Mouse (Mus musculus): ENCODE measurements around the gene Ank.

Gene Ank

DNA sequence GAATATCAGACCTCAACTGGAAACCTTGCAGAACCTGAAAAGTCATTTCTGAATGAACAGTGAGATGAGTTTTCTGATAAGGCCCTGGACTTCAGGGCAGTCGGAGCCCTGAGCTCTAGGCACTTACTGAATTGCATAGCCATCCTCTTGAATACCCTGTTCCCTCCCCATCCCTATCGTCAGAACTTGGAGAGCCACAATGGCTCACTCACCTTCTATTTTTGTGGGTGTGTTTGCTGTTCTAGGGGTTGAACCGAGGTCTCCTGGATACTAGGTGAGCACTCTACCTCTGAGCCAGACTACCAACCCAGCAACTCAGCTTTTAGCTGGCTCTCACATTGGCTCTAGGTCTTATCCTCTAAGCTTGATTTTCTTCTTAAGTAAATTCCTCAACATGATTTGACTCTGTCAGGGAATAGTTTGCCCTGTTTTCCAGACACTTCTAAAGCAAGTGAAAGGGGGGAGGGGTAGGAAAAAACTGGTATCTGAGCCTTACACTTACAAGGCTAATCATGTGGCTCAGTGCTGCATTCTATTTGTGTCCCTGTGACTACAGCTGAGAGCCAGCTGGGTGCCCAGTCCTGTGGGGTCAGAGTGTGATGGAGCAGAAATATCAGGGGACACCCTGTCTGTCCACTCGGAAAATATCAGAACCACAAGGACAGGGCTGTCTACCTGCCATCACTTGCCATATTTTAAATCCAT lies 71.2 kb downstream of the Ank start:
- no peak for DNase-seq (ENCODE audit: low read depth, low spot score)

DNA sequence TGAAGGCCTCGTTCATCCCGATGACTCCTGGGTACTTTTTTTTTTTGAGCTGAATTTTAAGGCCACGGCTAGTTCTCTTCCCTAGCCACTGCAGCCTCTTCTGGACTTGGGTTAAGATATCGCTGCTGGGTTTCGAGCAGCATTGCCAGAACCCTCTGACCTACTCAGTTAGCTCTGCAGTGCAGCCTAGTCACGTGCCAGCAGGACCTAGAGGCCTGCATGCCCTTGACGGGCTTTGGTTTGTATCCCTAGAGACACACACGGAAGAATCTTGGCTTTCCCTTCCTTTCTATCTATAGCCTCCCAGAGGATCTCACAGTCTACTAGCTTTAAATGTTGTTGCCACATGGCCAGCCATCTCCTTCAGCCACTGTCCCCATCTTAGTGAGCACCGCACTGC lies 73.3 kb downstream of the Ank start:
- DNase-seq (ENCODE audit: low read depth, low spot score), result no peak

DNA sequence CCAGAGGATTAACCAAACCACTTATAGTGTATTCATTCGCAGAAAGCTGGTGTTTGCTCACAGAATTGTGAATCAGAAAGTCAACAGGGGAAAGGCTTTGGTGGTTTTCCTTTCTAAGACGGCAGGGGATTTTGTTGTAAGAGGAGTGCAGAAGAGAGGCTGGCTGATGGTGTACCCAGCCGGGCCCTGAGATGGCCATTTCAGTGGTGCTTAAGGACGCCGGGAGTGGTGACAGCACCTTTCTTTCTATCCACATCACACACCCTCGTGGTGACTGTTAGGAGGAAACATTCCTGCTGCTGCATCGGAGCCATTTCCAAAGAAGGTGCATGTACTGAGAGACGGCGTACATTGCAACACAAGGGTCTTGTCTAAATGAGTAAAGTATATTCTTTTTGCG lies 78.7 kb downstream of the Ank start:
- no peak for DNase-seq (ENCODE audit: low read depth, low spot score)

DNA sequence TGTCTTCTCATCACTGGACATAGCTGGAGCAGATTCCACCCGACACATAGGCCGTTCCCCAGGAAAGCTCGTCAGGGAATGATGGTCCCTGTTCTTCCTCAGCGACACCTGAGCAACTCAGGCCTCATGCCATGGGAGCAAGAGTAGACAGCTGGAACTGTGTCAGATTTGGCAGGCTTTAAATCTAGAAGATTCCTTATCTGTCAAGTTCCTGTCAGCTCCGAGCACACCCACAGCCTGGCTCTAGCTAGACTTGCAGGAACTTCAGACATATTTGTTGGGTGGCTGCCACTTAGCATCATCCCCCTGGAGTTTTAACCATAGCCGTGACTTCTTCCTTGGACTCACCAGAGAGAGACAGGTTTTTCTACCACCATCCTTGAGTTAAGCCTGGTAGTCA lies 81.6 kb downstream of the Ank start:
- DNase-seq (ENCODE audit: low read depth, low spot score), result no peak

DNA sequence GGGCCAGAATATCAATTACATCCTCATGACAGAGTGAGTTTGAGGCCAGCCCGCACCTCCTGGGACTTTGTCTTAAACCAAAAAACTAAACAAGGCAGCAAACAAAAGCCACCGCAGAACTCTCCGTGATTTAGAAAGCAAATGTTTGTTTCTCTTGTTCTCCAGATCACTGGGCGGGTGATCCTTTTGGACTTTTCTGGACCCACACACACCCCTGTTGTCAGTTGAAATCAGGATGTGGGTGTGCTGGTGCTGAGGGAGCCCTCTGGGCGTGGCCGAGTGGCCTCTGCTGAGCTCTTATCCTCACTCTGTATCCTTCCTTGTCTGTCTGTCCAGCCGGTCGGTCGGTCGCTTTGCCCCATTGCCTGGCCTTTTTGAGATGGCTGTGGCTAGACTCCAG lies 82.6 kb downstream of the Ank start:
- no peak for DNase-seq (ENCODE audit: low read depth, low spot score)

DNA sequence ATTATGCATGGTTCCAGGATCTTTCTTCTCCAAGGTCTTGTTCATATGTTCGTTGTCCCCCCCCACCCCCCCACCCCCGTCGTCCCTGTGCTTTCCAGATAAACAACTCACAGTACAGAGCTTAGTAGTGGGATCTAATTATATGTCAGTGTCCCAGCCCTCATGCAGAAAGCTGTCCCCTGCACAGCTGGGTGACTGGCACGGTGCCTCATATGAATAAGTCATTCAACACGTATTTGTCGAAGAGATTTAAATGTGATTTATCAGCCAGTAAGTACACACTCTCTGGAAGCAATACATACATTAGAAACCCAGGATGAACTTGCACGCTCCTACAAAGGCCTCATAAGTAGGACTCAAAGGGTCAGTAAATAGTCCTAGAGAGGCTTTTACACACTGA lies 83.4 kb downstream of the Ank start:
- DNase-seq (ENCODE audit: low read depth, low spot score), result no peak

DNA sequence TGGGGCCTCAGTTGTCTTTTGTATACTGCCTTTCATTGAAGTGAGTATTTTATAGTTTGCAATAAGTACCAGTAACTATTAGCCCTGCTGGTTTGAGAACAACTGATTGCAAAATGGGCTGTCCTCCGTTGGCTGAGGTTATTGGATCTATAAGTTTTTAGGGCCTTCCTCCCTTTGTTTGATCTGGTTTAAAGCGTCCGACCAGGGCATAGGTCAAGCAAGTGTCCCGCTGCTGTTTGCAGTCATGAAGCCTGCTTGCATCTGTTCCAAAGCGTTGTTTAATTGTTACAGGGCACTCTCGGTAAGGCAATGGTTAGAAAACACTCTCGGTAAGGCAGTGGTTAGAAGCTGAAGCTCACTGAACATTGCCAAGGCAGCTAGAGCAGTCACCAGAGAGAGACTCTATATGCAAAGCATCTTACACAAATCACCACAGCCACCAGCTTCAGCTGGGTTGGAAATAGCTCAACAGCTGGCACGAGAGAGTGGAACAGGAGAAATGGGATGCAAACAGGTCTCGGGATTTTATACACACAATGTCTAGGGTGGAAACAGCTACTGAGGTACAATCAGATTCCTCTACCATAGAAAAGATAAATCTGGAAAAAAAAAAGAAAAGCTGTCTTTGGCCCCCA lies 84.0 kb downstream of the Ank start:
- DNase-seq (ENCODE audit: low read depth, low spot score), result no peak

DNA sequence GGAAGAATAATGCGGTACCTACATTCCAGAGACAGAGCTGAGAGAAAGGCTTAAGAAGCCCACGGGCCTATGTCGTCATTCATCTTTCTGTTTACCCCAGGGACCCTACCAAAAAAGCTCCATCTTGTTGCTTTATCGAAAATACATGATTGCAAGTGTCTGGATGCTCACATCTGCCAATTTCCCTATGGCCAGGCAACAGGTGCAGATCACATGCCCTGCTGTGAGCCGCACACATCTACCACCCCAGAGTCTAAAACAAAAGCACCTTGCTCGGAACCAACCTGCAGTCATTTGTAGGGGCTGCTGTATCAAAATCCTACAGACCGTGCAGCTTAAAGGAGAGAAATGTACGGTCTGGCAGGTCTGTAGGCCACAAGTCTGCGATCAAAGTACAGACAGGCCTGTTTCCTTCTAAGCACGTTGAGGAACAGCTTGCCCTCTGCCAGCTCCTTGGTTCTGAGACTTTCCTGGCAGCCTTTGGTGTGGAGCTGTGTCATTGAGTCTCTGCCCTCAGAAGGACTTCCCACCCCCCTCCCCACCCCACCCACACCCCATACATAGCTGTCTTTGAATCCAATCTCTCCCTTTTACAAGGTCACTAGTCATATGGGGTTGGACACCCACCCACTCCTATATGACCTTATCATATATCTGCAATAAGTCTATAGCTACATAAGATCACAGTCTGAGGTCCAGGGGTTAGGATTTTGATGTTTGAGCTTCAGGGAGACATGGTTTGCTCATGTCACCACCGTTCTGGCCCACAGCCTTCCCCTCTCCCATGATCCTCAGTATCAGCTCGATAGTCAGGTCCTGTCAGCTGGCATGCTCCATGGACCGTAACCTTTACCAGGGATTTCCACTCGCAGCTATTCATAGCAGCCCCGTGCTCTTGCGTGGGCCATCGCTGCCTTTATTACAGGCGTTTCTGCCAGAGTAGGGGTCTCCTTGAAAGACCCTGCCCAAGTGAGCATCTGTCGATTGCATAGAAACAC lies 84.9 kb downstream of the Ank start:
- DNase-seq (ENCODE audit: low read depth, low spot score), result no peak

DNA sequence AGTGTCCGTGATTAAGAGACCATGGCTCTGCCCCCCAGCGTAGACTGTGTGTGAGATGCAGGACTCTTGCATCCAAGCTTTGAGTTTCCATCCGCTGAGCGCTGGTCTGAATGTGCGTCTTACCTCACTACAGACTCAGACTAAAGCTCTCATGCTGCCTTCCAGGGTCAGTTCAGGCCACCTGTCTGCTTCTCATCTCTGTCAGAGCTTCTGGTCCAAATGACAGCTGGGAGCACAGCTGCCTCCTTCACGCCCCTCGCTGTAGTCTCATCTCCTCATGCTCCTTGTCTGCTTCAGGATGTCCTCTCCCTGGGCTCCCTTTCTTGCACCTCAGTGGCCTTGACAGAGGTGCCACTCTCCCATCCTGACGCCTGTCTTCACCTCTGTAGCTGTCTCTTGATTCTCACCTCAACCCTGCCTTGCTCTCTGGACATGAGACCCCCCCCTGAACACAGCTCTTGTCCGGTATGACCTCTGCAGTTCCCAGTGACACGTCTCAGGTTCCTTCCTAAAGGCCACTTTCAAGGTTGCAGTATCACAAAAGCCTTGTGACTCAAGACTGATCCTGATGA lies 85.7 kb downstream of the Ank start:
- DNase-seq (ENCODE audit: low read depth, low spot score), result no peak

DNA sequence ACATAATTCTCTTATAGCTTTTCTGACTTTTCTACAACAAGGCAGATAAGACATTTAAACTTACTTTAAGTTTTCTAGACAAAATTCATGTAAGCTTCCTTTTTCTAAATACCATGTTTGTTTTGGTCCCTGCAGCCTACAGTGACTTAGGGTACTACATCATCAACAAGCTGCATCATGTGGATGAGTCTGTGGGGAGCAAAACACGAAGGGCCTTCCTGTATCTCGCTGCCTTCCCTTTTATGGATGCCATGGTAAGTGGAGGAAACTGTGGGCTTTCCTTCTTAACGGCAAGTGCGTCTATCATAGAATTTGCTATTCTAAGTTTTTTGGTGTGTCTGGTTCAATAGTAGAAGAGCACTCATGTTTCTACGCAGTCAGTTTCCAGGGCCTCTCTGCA lies 87.1 kb downstream of the Ank start:
- no peak for DNase-seq (ENCODE audit: low read depth, low spot score)

DNA sequence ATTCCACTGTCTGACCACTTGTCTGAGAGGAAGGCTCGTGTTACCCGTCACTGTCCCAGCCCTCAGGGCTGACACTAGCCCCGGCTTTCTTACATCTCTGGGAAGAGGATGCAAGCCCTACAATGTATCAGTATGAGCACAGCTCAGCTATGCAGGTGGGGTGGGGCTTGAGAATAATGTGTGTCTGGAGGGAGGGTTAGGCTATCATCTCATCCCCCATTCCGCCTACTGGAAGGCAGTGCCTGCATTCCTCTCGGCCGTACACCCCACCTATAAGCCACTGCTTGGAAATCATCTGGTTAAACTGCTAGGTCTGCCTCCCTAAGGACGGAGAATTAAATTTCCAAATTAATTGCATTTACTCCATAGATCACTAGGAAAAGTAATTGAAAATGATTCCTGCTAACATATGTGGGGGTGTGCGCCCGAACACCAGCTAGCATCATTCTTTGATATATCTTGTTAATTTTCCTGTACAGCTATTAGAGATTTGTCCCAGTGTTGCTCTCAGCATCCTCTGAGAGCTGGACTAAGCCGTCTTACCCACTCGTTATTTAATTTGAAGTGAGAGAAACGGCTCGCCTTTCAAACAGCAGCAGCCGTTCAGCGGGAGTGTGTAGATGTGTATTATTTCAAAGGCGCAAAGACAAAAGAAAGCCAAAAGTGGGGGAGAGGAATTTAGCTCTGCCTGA lies 92.1 kb downstream of the Ank start:
- DNase-seq (ENCODE audit: low read depth, low spot score), result no peak

DNA sequence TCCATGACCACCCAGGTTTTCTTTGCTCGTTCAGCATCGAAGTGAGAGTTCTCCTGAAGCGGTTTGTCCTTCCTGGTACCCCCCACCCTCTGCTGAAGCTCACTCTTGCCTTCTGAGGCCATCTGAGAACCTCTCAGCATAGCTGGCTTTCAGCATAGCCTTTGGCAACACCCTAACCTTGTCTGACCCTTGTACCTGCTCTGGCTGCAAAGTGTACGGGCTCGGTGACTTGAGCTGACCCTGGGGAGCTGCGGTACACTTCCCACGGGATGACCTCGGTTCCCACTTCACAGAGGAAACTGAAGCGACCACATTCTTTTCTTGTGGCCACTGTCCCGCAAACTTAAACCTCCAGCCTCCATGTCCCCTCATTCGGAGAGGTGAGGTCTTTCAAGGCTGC lies 93.8 kb downstream of the Ank start:
- no peak for DNase-seq (ENCODE audit: low read depth, low spot score)

DNA sequence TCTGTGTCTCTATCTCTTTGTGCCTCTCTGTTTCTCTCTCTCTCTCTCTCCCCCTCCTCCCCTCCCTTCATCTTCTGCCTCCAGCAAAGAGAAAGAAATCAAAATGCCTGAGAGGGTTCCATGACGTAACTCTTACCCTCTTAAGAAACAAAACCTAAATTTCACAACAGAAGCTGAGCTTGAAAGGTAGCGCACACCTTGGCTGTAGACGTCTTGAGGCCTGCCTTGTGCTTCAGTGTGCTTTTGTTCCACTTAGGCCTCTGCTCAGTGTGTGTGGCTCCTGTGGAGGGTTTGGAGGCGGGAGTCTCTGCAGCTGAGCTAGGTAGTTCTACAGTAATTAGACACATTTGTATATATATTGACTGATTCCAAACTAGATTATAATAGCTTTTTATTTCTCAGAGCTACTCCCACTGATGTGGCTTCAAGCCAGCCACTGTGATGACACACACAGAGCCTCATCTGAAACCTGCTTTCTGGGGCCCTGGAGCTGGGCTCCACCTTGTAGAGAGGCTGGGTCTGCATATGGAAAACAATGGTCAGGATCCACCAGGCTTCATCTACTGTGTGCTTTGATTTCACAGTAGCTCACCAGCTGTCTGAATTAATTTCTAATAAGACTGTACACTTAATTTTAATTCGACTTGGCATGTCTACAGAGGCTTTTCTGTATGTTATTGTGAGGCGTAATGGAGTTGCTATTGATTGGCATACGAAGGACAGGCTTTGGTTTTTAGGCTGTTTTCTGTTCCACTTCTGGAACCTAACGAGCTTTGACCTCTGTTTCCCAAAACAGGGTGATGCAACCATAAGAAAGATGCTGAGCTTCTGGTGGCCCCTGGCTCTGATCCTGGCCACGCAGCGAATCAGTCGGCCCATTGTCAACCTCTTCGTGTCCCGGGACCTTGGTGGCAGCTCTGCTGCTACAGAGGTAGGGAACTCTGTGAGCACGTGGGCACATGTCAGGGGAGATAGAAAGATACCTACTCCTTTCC lies 97.9 kb downstream of the Ank start:
- DNase-seq (ENCODE audit: low read depth, low spot score), result peak; percentile 39

DNA sequence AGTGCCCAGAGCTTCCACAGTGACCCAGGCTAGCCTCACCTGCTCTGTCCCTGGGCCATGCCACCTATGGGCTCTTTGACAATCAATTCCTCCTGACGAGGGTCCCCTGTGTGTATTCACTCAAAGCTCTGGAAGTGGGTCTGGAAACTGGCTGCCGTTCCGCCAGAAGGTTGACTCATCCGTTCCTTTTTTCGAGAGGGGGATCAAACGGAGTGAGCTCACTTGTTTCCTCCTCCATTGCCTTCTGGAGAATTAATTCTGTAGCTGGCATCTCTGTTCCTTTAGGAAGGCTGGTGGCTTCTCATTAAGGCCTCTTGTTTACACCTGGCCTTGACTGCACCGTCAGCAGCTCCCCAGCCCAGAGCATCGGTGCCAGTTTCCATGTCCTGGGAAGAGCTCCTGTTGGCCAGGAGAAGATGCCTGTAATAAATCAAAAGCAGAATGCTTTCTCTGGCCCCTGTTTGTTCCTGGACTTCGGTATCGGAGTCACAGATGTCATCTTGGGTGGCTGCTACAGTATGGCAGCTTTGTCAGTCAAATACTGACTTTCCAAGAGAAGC lies 99.2 kb downstream of the Ank start:
- no peak for DNase-seq (ENCODE audit: low read depth, low spot score)

DNA sequence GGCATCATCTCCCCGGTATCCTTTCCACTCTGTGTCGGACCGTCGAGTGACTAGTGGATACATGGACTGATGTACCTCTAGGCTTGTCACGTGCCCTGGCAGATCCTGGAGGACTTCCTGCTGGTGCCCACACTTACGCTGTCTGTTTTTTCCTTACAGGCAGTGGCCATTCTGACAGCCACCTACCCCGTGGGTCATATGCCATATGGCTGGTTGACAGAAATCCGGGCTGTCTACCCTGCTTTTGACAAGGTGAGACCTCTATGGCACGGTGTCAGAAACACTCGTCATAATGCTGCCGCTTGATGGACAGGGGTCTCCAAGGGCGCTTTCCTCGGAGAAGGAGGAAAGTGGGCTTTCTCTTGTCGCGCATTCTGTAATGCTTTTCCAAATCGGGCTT lies 100.9 kb downstream of the Ank start:
- DNase-seq (ENCODE audit: low read depth, low spot score), result no peak

DNA sequence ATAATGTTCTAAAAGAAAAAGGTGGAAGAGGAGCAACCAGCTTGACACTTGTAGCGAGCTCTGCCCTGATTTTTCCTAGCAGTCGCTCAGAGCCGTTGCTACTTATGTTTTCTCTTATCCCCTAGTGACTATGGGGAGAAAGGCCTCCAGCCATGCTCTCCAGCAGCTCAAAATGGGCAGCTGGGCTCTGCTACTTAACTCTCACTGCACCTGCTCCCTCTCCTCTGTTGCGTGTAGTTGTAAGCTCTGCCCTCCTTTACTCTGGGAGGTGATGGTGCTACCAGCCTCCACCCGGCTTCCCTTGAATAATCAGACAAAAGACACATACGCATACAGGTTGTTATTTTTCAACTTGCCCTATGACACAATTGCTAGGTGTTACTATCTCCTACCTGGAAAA lies 101.9 kb downstream of the Ank start:
- no peak for DNase-seq (ENCODE audit: low read depth, low spot score)

DNA sequence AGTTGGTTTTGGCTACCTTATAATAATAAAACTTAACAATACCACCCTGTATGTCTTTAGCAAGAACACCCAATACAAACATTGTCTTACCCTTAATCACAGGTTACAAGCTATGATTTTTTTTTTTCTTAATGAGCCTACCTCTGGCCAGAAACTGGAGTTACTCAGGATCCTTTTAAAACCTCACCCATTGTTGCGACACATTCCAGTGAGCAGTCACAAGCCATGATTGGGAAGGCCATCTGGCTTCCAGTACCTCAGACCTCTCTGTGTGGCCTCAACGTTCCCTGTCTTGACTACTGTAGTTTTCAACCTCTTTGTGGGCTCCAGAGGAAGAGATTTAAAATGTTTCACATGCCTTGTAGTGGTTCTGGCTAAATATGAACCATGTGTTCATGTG lies 103.4 kb downstream of the Ank start:
- DNase-seq (ENCODE audit: low read depth, low spot score), result no peak

DNA sequence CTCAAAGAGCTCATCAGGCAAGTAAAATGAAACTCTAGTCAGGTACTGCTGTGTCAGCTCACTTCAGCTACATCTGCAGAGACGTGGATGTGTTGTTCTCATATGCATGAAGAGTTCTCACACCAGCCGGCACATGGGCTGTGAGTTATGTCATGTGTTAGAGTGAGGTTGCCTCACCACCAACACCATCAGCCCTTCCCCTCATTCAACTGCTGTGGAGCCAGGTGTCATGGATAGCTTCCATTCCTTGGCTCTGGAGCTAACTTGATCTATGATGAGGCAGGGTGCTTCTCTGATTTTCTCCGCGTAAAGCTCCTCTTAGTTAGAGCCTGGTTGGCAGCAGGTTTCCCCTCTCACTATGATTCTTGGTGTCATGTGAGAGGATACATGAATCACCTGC lies 103.9 kb downstream of the Ank start:
- no peak for DNase-seq (ENCODE audit: low read depth, low spot score)

DNA sequence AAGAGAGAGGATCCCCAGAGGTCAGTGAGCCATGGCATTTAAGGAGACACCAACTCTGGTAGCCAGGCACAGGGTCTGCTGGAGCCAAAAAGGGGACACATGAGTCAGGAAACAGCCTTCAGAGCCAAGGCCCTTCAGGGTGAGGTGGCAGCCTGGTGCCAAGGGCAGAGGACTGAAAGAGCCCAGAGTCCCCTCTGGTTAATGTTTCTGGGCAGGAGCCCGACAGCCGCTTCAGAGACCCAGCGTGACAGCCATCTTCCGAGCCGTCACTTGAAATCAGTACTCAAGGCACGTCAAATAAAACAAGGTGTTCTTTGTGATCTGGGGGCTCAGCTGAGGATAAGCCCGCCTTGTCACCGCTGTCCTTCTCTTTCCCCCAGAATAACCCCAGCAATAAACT lies 104.7 kb downstream of the Ank start:
- no peak for DNase-seq (ENCODE audit: low read depth, low spot score)

Measured in retina, postnatal 7 days (tissue).